Mouse (Mus musculus) splenic B cell, adult 2 months (primary cell): Measurements from ENCODE around the gene Map3k3.

Experiments
- DNase-seq: peaks from one replicate; pipeline ENCODE4 v3.0.0-alpha.2; 2011; ENCODE audit warnings: low read depth, low spot score
- H3K27me3 ChIP-seq: 2 replicates; pipeline ENCODE4 v1.6.1; 2012; ENCODE audit warnings: mild to moderate bottlenecking, low read length, moderate library complexity, mixed read lengths; ENCODE audit not compliant: control insufficient read depth, poor library complexity, insufficient read depth, severe bottlenecking
- H3K36me3 ChIP-seq: 2 replicates; pipeline ENCODE4 v1.6.1; 2012; ENCODE audit warnings: mild to moderate bottlenecking, low read length, moderate library complexity, mixed read lengths; ENCODE audit not compliant: control insufficient read depth, poor library complexity, insufficient read depth, severe bottlenecking

Gene Map3k3

DNA sequence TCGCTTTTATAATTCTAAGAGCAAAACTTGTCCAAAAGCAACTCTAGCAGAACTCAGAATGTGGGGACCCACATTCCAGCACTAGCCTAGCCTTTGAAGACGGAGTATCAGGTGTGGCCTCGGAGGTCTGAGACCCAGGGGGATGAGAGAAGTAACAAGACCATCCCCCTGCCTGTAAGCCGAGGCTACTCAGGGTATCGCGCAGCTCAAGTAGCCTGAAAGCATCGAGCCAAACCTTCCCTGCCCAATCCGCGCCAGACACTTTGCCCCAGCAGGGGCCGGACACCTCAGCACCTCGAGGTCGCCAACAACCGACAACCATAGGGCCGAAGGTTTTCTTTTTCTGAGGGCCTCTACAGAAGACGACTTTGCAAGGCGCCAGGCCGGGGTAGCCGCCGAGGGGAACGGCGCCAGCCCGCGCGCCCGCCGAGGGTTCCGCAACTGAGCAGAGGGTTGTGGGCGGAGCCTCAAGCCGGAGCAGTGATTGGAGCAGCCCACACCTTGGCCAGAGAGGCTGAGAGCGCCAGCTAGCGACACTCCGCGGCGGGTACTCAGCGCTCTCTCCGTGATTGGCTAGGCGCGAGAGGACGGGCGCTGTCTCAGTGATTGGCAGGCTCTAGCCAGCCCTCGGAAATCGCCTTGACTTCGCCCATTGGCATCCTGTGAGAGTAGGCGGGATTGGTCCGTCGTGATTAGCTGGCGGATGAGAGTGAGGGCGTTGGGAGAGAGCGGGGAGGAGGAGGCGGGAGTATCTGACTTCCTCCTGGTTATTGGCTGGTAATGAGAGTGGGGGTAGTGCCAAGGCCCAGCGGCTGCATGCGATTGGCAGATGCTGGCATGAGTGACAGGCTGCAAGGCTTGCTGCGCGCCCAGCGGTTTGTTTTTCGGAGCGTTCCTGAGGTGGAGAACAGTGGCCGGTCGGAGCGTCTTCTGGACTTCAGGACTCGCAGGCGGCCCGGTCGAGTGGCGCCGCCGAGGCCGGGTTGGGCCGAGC is at the start of gene Map3k3:
Map3k3 (plus strand) TSS at position 906 of the 994 bp plus-strand sequence.
- DNase-seq, result peak; percentile 100
- H3K27me3 ChIP-seq, result no peaks in the 10 kb centered on the region
- H3K36me3 ChIP-seq, result no peaks in the 10 kb centered on the region

DNA sequence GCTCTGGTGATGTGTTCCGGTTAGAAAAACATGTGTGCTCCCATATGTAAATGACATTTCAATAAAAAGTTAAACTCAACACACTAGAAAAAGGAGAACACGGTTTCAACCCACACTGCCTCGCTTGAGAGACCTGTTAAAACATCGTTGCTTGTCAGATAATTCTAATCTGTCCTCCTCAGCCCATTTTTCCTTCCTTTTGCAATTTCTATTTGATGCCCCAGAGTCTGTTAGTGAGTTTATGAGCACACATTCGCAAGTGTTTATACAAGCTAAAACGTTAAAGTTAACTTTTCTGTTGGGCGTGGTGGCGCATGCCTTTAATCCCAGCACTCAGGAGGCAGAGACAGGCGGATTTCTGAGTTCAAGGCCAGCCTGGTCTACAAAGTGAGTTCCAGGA is 49.4 kb upstream of the Map3k3 start:
- no peaks in the 10 kb centered on the region for H3K27me3 ChIP-seq
- peak; percentile 38 for DNase-seq

DNA sequence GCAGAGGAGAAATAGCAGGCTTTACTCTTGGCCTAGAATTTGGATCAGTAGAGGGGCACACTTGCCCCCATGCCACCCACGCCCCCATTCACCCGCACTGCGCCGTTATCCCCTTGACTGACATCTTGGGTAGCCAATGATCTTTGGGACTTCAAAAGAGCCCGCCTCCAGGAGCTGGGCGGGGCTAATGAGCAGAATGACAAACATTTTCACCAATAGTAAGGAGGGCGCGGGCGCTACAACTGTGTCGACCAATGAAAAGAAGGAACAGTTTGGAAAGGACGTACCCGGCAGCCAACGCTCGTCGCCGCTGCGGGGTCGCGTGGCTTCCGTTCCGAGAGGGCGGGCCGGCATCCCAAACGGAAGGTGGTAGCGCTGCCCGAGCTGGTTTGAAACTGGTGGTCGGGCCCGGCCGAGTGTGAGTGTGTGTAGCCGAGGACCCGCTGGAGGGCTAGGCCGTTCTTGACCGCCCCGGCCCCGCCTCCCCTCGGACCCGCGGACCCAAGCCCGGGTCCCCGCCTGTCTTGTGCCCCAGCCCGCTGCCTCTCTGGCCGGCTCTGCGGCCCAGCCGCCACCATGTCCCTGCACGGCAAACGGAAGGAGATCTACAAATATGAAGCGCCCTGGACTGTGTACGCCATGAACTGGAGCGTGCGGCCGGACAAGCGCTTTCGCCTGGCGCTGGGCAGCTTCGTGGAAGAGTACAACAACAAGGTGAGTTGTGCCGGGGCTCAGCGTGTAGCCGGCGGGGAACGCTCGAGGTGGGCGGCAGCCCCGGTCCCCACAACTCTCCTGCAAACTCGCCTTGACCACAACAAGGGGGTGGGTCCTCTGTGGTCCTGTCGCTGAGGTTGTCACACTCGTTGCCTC is 47.6 kb upstream of the Map3k3 start, which contains the start of gene Dcaf7:
Dcaf7 (plus strand) TSS at position 325 of the 870 bp plus-strand sequence.
- Histone ChIP-seq H3K27me3 (no peaks in the 10 kb centered on the region), H3K36me3 (0 out of 2 replicates have a peak, but pooled peaks cover under 1% of the 10 kb centered on the region)
- DNase-seq, result peak; percentile 98

More for the DNA sequence above, 49.4 kb upstream of the Map3k3 start:
- no peaks in the 10 kb centered on the region for H3K36me3 ChIP-seq

DNA sequence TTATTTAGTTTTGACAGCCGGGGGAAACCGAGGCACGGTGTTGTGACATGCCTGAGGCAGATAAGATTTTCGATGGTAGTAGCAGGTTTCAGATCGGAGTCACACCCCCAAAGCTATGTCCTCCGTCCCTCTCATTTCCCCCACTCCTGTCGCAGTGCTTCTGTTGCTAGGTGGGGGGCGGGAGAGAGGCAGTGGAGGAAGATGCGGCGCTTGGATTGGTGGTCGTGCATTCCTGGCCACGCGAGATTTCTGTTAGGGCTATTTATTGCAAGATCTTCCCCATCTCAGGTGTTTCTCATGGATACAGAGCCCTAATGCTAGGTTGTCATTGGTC is 47.0 kb upstream of the Map3k3 start:
- DNase-seq, result peak; percentile 48
- H3K27me3 ChIP-seq, result no peaks in the 10 kb centered on the region

DNA sequence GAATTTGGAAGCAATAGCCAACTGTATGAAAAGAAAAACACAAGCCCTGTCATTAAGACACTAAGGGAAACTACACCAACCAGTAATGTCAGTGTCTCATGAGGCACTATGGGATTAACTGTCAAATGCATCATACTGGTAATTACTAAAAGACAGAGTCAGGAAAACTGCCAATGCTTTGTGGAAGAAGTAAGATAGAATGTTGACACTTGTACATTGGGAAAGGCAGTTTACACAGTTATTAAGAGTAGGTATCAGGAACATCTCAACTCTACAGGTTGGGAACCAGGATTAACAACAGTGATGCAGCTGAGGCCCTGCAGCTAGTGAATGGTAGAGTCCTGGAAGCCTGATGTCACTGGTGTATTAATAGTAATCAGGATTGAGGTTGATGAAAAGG is 40.1 kb upstream of the Map3k3 start:
- Histone ChIP-seq H3K27me3 (no peaks in the 10 kb centered on the region), H3K36me3 (peaks cover 7% of the 10 kb centered on the region)
- no peak for DNase-seq

More for the DNA sequence above, 47.0 kb upstream of the Map3k3 start:
- H3K36me3 ChIP-seq, result 0 out of 2 replicates have a peak, but pooled peaks cover 2% of the 10 kb centered on the region

DNA sequence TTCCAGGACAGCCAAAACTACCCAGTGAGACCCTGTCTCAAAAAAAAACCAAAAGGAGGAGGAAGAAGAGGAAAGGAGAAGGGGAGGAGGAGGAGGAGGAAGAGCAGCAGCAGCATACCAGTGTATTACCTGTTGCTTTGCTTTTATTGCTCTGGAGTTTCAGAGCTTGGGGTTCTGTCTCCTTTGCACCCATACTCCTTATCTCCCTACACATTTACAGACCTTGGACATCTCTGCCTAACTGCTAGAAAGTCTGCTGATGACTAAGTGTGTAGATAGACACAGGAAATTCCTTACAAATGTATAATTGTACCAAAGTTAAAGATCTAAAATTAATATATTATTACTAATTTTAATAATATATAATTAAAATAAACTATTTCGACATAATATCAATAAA is 39.2 kb upstream of the Map3k3 start:
- DNase-seq, result no peak
- Histone ChIP-seq H3K36me3 (peaks cover 8% of the 10 kb centered on the region), H3K27me3 (no peaks in the 10 kb centered on the region)

DNA sequence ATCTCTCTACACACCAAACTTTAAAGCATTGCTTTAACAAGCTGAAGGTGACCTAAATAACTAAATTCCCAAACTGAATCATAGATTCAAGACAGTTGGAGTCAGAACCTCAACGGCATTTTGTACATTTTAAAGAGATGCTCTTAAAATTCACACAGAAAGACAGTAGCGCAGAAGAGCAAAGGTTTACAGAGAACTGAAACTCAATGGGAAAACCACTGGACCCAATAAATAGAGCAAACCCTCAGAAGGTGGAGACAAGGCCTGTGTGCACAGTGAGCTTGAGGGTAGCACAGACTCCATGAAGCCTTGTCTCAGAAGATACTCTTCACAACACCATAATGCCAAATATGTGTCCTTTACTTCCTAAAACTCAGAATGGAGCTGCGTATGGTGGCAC is 38.6 kb upstream of the Map3k3 start:
- Histone ChIP-seq H3K27me3 (no peaks in the 10 kb centered on the region), H3K36me3 (peaks cover 8% of the 10 kb centered on the region)
- DNase-seq, result peak; percentile 23

DNA sequence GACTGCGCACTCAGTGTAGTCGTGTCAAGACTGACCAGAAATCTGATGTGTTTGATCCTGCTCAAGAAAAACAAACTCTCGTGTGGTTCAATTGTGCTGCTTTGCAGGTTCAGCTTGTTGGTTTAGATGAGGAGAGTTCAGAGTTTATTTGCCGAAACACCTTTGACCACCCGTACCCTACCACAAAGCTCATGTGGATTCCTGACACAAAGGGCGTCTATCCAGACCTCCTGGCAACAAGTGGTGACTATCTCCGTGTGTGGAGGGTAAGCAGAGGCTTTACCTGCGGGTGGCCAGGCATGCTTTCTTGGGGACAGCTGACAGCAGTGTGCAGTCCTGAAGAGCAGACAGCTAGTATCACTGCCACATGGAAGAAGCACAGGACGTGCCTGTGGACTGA is 37.8 kb upstream of the Map3k3 start:
- Histone ChIP-seq H3K27me3 (no peaks in the 10 kb centered on the region), H3K36me3 (peaks cover 8% of the 10 kb centered on the region)

DNA sequence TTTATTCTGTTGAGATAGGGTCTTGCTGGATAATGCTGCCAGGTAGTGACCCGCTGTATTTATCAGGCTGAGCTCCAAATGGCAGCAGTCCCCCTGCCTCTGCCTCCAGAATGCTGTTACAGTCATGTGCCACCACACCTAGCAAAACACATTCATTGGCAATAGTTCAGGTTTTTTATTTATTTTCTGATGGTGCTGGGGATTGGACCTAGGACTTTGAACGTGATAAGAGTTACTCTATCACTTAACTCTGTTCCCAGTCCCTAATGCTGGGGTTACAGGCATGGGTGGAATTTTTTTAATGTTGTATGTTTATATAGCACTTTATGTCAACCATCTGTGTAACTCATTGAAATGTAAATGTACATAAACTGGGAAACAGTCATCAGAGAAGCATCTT is 30.5 kb upstream of the Map3k3 start:
- Histone ChIP-seq H3K36me3 (peaks cover 13% of the 10 kb centered on the region), H3K27me3 (no peaks in the 10 kb centered on the region)
- DNase-seq, result no peak

More for the DNA sequence above, 37.8 kb upstream of the Map3k3 start:
- DNase-seq, result no peak

DNA sequence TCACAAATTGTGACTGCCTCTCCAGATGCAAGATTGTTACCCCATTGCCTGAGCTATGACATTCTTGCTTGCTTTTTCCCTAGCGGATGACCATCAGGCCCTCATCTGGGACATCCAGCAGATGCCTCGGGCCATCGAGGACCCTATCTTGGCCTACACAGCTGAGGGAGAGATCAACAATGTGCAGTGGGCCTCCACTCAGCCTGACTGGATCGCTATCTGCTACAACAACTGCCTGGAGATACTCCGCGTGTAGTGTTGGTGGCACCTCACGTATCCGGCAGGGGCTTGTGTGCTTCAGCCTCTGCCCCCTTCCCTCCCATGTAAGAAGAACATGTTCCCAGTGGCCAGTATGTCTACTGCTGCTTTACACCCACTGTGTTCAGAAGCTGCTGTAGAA is 29.8 kb upstream of the Map3k3 start:
- no peaks in the 10 kb centered on the region for H3K27me3 ChIP-seq
- no peak for DNase-seq
- H3K36me3 ChIP-seq, result peaks cover 12% of the 10 kb centered on the region

DNA sequence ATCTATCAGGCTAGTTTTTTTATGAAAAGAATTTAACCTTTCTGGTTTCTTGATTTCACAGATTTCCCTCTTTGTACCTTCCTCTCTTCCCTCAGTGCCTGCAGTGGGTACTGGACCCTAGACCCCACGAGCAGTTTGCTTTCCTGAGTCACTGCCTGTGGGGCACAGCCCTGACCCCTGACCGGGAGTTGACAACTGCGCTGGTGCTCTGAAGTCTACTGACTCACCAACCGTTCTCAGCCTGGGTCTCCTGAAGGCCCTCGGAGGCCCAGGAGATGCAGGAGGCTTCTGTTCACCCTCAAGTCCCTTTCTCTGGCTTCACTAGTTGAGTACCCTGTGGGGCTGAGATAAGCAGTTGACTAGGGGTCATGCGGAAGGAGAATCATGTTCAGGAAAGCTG is 29.1 kb upstream of the Map3k3 start:
- no peak for DNase-seq
- Histone ChIP-seq H3K36me3 (peaks cover 12% of the 10 kb centered on the region), H3K27me3 (no peaks in the 10 kb centered on the region)

DNA sequence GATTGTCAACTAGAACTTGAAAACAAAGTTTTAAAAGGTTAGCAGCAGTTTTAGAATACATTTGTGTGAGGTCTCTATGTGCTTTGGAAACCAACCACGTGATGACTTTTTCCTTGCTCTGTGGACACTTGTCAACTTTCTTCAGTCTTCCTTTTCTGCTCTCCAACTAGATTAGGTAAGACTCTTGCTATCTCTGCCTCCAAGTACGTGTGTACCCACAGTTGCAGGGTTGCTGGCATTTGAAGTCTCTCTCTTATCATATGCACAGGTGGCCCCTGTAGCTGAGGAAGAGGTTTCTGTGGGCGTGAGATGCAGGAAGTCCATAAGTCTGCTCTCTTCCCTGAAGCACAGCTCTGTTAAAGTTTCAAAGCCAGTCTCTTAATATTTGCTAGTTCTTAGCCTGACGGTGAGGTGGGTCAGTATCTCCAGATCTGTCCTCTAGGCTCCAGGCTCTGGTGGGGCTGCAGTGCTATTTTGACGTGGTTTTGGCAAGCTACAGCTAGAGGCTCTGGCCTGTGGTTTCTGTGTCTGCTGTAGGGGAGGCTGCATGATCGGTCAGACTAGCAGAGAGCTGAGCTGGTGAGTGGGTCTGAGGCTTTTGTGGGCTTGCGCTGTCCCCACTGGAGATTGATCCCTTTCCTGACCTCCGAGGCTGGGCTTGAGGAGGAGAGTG is 27.5 kb upstream of the Map3k3 start:
- DNase-seq, result no peak
- Histone ChIP-seq H3K36me3 (peaks cover 12% of the 10 kb centered on the region), H3K27me3 (no peaks in the 10 kb centered on the region)

DNA sequence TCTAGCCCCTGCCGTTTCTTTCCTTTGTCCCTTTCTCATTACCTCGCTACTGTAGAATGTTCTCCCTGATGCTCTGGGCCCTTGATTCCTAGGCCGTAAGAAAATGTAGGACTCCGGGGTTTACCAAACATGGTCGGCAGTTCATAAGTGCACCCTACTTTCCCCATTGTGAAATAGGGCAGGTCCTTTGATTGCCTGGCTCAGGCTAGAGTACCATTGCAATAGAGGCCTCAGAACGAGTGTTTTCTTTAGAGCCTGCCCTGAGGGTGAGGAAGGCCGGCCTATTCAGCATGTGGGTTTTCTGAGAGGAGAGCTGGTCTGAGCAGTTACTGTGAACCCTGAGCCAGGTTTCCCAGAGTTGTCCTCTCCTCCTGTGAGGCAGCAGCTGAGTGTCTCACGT is 26.4 kb upstream of the Map3k3 start:
- no peak for DNase-seq
- peaks cover 10% of the 10 kb centered on the region for H3K36me3 ChIP-seq

DNA sequence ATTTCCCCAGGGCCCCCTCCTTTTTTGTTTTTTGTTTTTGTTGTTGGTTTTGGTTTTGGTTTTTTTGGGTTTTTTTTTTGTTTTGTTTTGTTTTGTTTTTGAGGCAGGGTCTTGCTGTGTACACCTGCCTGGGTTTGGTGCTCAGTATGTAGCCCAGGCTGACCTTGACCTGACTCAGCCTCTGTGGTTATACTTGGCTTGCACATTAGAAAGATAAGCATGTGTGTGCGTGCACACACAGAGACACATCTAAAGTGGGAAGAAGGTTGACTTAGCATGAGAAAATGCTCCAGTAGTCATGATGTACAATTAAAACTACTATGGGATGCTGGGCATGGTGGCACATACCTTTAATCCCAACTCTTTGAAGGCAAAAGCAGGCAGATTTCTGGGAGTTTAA is 23.9 kb upstream of the Map3k3 start:
- no peak for DNase-seq
- H3K27me3 ChIP-seq, result no peaks in the 10 kb centered on the region
- H3K36me3 ChIP-seq, result peaks cover 5% of the 10 kb centered on the region

More for the DNA sequence above, 26.4 kb upstream of the Map3k3 start:
- no peaks in the 10 kb centered on the region for H3K27me3 ChIP-seq
